Mouse (Mus musculus) erythroblast, embryonic 14.5 days (primary cell): Measurements from ENCODE around the gene Tex46.

Experiments
- GATA1 ChIP-seq: IDR thresholded peaks from 2 replicates; pipeline ENCODE4 v1.6.1; 2012; ENCODE audit warnings: low read length, inconsistent platforms, mixed read lengths
- TAL1 ChIP-seq: IDR thresholded peaks from 3 replicates; pipeline ENCODE4 v1.6.1; 2012; ENCODE audit warnings: low read length, inconsistent platforms, mixed read lengths

DNA sequence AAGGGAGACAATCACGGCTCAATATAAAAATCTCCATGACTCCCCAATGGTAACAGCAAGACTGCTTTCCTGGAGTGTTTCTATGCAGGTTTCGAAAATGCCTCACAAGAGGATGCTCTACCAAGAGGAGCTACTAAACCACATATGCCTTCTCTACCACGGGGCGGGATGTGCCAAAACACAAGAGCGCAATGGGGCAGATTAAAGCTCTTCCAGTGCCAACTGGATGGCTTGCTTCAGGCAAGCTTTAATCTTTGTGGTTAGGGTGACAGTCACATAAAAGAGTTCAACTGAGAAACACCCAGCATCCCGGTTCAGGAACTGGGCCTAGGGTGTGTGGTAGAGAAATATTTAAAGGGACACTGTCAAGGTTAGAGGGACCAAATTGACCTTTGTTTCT is 47.5 kb upstream of the Tex46 start:
- TF ChIP-seq TAL1: no peak
- TF ChIP-seq GATA1: no peak
